In the genomic region with DNA sequence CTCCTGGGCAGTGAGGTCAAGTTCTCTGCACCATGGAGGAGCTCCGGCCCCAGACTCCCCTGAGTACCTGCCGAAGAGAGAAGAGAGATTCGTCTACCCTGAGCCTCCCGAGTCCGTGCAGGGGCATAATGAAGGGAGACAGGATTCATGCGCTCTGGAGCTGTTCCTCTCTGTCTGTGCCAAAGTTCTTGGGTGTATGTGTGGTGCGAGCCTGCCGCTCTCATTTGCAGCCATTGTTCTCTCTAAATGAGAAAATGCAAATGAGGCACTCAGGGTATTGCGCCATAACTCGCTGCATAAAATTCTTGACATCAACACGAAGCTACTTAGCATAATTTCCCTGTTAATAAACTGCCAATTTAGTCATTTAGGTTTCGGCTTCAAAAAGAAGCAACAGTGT, we compare ENCODE assay signal across 20 mouse cellular contexts.
A peak's percentile ranks its signal among the peaks of the same experiment; 100 is the strongest.
DNase-seq lines count a peak whose midpoint lies in the region; ATAC-seq and TF ChIP-seq lines count a peak whose summit lies in the region.
"Had no signal": no experiment of that assay in that cellular context is flagged by ENCODE, and none has a peak within 500 bp of the region (broad histone marks: within the 10 kb centered on the region; RNA-seq: fewer than 3 reads in every experiment).

No protein-coding gene starts in this region.

- no peaks in the 10 kb centered on the region for H3K36me3 ChIP-seq in hindbrain, embryonic 12.5 days
- H3K36me3 ChIP-seq in hindbrain, embryonic 10.5 days, result no peaks in the 10 kb centered on the region
- no peaks in the 10 kb centered on the region for H3K36me3 ChIP-seq in neural tube, embryonic 13.5 days
- no peaks in the 10 kb centered on the region for H3K36me3 ChIP-seq in forebrain, postnatal 0 days (ENCODE audit: insufficient read depth)
- H3K36me3 ChIP-seq in neural tube, embryonic 15.5 days, result no peaks in the 10 kb centered on the region
- H3K36me3 ChIP-seq: embryonic facial prominence, embryonic 15.5 days; heart, embryonic 12.5 days; limb, embryonic 12.5 days; liver, embryonic 12.5 days had no signal

- no peak for DNase-seq in hindbrain, embryonic 10.5 days (ENCODE audit: low spot score)
- DNase-seq in neural tube, embryonic 10.5 days (ENCODE audit: extremely low spot score, low spot score), result no peak
- peak; percentile 58 for DNase-seq in forebrain, postnatal 0 days
- DNase-seq in right cerebral cortex, postnatal 10 days (ENCODE audit: low spot score in 2 of 2), result no peak
- DNase-seq in cerebellum, adult 8-10 months, result no peak
- DNase-seq: cerebellum, adult 11 months; heart, postnatal 14 days; kidney, adult 2 months; kidney, postnatal 25 days; lung, embryonic 14.5 days; lung, postnatal 4 days; thymus, postnatal 14 days had no signal

- peaks cover 6% of the 10 kb centered on the region for H3K4me1 ChIP-seq in hindbrain, embryonic 12.5 days
- no peaks in the 10 kb centered on the region for H3K4me1 ChIP-seq in hindbrain, embryonic 10.5 days (replicated peaks)
- H3K4me1 ChIP-seq in neural tube, embryonic 13.5 days (replicated peaks), result peaks cover 16% of the 10 kb centered on the region
- H3K4me1 ChIP-seq in forebrain, postnatal 0 days (ENCODE audit: insufficient read depth), result peaks cover 6% of the 10 kb centered on the region; the same call in 1 of the 2 replicates
- peaks cover 13% of the 10 kb centered on the region for H3K4me1 ChIP-seq in neural tube, embryonic 15.5 days
- H3K4me1 ChIP-seq: embryonic facial prominence, embryonic 15.5 days; heart, embryonic 12.5 days; limb, embryonic 12.5 days; liver, embryonic 12.5 days had no signal

- H3K27ac ChIP-seq in hindbrain, embryonic 12.5 days, result 0 out of 2 replicates have a peak overlapping the region, but pooled peaks have one; percentile 30
- no peak overlapping the region for H3K27ac ChIP-seq in hindbrain, embryonic 10.5 days
- peak overlapping the region; percentile 59 for H3K27ac ChIP-seq in neural tube, embryonic 13.5 days (replicated peaks)
- H3K27ac ChIP-seq in forebrain, postnatal 0 days (ENCODE audit: low read depth, low read length), result no peak overlapping the region
- H3K27ac ChIP-seq in neural tube, embryonic 15.5 days (replicated peaks), result peak overlapping the region; percentile 18; the same call in 1 of the 2 replicates
- H3K27ac ChIP-seq: embryonic facial prominence, embryonic 15.5 days; limb, embryonic 12.5 days; liver, embryonic 12.5 days had no signal

- no peak overlapping the region for H3K4me2 ChIP-seq in hindbrain, embryonic 12.5 days (replicated peaks)
- H3K4me2 ChIP-seq in neural tube, embryonic 13.5 days, result peak overlapping the region; percentile 22; the same call in 1 of the 2 replicates
- 0 out of 2 replicates have a peak overlapping the region, but pooled peaks have one; percentile 6 for H3K4me2 ChIP-seq in forebrain, postnatal 0 days (ENCODE audit: low read depth)
- no peak overlapping the region for H3K4me2 ChIP-seq in neural tube, embryonic 15.5 days
- H3K4me2 ChIP-seq: embryonic facial prominence, embryonic 15.5 days; heart, embryonic 12.5 days; limb, embryonic 12.5 days; liver, embryonic 12.5 days; lung, embryonic 14.5 days had no signal

- TF ChIP-seq CTCF in forebrain, postnatal 0 days (IDR thresholded peaks at IDR 0.05; ENCODE audit: low read depth), result no peak

- no peak overlapping the region for H3K9ac ChIP-seq in hindbrain, embryonic 12.5 days
- H3K9ac ChIP-seq in neural tube, embryonic 13.5 days, result no peak overlapping the region
- H3K9ac ChIP-seq in forebrain, postnatal 0 days, result no peak overlapping the region
- H3K9ac ChIP-seq in neural tube, embryonic 15.5 days (replicated peaks), result no peak overlapping the region
- H3K9ac ChIP-seq: embryonic facial prominence, embryonic 15.5 days; heart, embryonic 12.5 days; limb, embryonic 12.5 days; liver, embryonic 12.5 days; lung, embryonic 14.5 days had no signal

- 0 out of 2 replicates have a peak, but pooled peaks have one; percentile 35 for ATAC-seq in hindbrain, embryonic 12.5 days (ENCODE audit: low FRiP score)
- peak; percentile 53 for ATAC-seq in neural tube, embryonic 13.5 days (ENCODE audit: low read depth)
- peak; percentile 88 for ATAC-seq in forebrain, postnatal 0 days
- ATAC-seq in neural tube, embryonic 15.5 days (ENCODE audit: low FRiP score), result no peak
- ATAC-seq: inflammation-experienced regulatory T-cells, adult 6 months; liver, embryonic 12.5 days had no signal

- WGBS in hindbrain, embryonic 12.5 days, result 56% methylated on average over 12 of the region's 12 CpGs
- WGBS in hindbrain, embryonic 10.5 days, result 82% methylated on average over 12 of the region's 12 CpGs
- WGBS in neural tube, embryonic 13.5 days, result 40% methylated on average over 12 of the region's 12 CpGs
- 12% methylated on average over 12 of the region's 12 CpGs for WGBS in forebrain, postnatal 0 days
- 31% methylated on average over 12 of the region's 12 CpGs for WGBS in neural tube, embryonic 15.5 days

- H3K27me3 ChIP-seq in hindbrain, embryonic 12.5 days, result no peaks in the 10 kb centered on the region
- H3K27me3 ChIP-seq in hindbrain, embryonic 10.5 days (ENCODE audit: insufficient read depth, poor library complexity, severe bottlenecking), result no peaks in the 10 kb centered on the region
- no peaks in the 10 kb centered on the region for H3K27me3 ChIP-seq in neural tube, embryonic 13.5 days
- H3K27me3 ChIP-seq in forebrain, postnatal 0 days (ENCODE audit: insufficient read depth, low read length), result no peaks in the 10 kb centered on the region
- H3K27me3 ChIP-seq in neural tube, embryonic 15.5 days (replicated peaks), result no peaks in the 10 kb centered on the region
- H3K27me3 ChIP-seq: embryonic facial prominence, embryonic 15.5 days; heart, embryonic 12.5 days; liver, embryonic 12.5 days had no signal

- no peaks in the 10 kb centered on the region for H3K9me3 ChIP-seq in hindbrain, embryonic 12.5 days (replicated peaks)
- no peaks in the 10 kb centered on the region for H3K9me3 ChIP-seq in hindbrain, embryonic 10.5 days
- 0 out of 2 replicates have a peak, but pooled peaks cover 4% of the 10 kb centered on the region for H3K9me3 ChIP-seq in neural tube, embryonic 13.5 days
- no peaks in the 10 kb centered on the region for H3K9me3 ChIP-seq in forebrain, postnatal 0 days (ENCODE audit: low read length)
- H3K9me3 ChIP-seq in neural tube, embryonic 15.5 days (replicated peaks), result no peaks in the 10 kb centered on the region
- H3K9me3 ChIP-seq: embryonic facial prominence, embryonic 15.5 days; heart, embryonic 12.5 days; limb, embryonic 12.5 days; liver, embryonic 12.5 days had no signal

- no peak overlapping the region for H3K4me3 ChIP-seq in hindbrain, embryonic 12.5 days
- H3K4me3 ChIP-seq in hindbrain, embryonic 10.5 days, result no peak overlapping the region
- no peak overlapping the region for H3K4me3 ChIP-seq in neural tube, embryonic 13.5 days
- no peak overlapping the region for H3K4me3 ChIP-seq in forebrain, postnatal 0 days (ENCODE audit: low read depth, low read length)
- no peak overlapping the region for H3K4me3 ChIP-seq in neural tube, embryonic 15.5 days (replicated peaks)
- H3K4me3 ChIP-seq: embryonic facial prominence, embryonic 15.5 days; heart, embryonic 12.5 days; limb, embryonic 12.5 days; liver, embryonic 12.5 days had no signal

Comparison
In these comparisons a context has a peak if more than half of its experiments do, and no peak if none do; other contexts are left out.
1. H3K27ac ChIP-seq: peak in hindbrain, embryonic 12.5 days (single experiment), neural tube, embryonic 13.5 days (single experiment) and neural tube, embryonic 15.5 days (single experiment); none in hindbrain, embryonic 10.5 days (single experiment) and forebrain, postnatal 0 days (single experiment).
2. H3K4me2 ChIP-seq: peak in neural tube, embryonic 13.5 days (single experiment) and forebrain, postnatal 0 days (single experiment); none in hindbrain, embryonic 12.5 days (single experiment) and neural tube, embryonic 15.5 days (single experiment).